ENCODE assay signal across 9 mouse cellular contexts in genomic region chr19:23146409-23146861, GRCm38 (mm10). TPM values are rescaled to one million over a fixed set of nuclear protein-coding genes. Genes with fewer than 3 reads are reported as not detected.
A peak's percentile ranks its signal among the peaks of the same experiment; 100 is the strongest.
DNase-seq lines count a peak whose midpoint lies in the region; ATAC-seq and TF ChIP-seq lines count a peak whose summit lies in the region.
"Had no signal": no experiment of that assay in that cellular context is flagged by ENCODE, and none has a peak within 500 bp of the region (broad histone marks: within the 10 kb centered on the region; RNA-seq: fewer than 3 reads in every experiment).

No protein-coding gene starts in this region.

- peak; percentile 23; the same call in 1 of the 2 replicates for ATAC-seq in midbrain, embryonic 16.5 days
- ATAC-seq in midbrain, embryonic 13.5 days = no peak

- no peaks in the 10 kb centered on the region for H3K9me3 ChIP-seq in midbrain, embryonic 16.5 days (replicated peaks; ENCODE audit: control insufficient read depth, low read length, poor library complexity, severe bottlenecking)
- H3K9me3 ChIP-seq in midbrain, embryonic 13.5 days = no peaks in the 10 kb centered on the region
- H3K9me3 ChIP-seq: heart, embryonic 15.5 days had no signal

- H3K4me3 ChIP-seq in midbrain, embryonic 16.5 days (ENCODE audit: low read depth, low read length) = no peak overlapping the region
- no peak overlapping the region for H3K4me3 ChIP-seq in midbrain, embryonic 13.5 days (replicated peaks)
- peak overlapping the region; percentile 96 for H3K4me3 ChIP-seq in layer of hippocampus, adult 2 months
- H3K4me3 ChIP-seq: heart, embryonic 15.5 days had no signal

- no peaks in the 10 kb centered on the region for H3K36me3 ChIP-seq in midbrain, embryonic 16.5 days (ENCODE audit: control insufficient read depth, insufficient read depth, low read length)
- no peaks in the 10 kb centered on the region for H3K36me3 ChIP-seq in midbrain, embryonic 13.5 days
- H3K36me3 ChIP-seq: heart, embryonic 15.5 days had no signal

- H3K27ac ChIP-seq in midbrain, embryonic 16.5 days (ENCODE audit: low read length) = peak overlapping the region; percentile 48; the same call in 1 of the 2 replicates
- no peak overlapping the region for H3K27ac ChIP-seq in midbrain, embryonic 13.5 days
- peak overlapping the region; percentile 100 for H3K27ac ChIP-seq in layer of hippocampus, adult 2 months
- H3K27ac ChIP-seq: heart, embryonic 15.5 days had no signal

- whole genome bisulfite sequencing in midbrain, embryonic 16.5 days = 73% methylated on average over 12 of the region's 12 CpGs
- 68% methylated on average over 12 of the region's 12 CpGs for WGBS in midbrain, embryonic 13.5 days

- H3K4me1 ChIP-seq in midbrain, embryonic 16.5 days (ENCODE audit: control insufficient read depth, insufficient read depth, low read length) = peaks cover 9% of the 10 kb centered on the region
- H3K4me1 ChIP-seq in midbrain, embryonic 13.5 days (replicated peaks) = peaks cover 16% of the 10 kb centered on the region

- H3K9ac ChIP-seq in midbrain, embryonic 16.5 days (ENCODE audit: low read depth, low read length) = no peak overlapping the region
- no peak overlapping the region for H3K9ac ChIP-seq in midbrain, embryonic 13.5 days (replicated peaks)
- H3K9ac ChIP-seq: heart, embryonic 15.5 days had no signal

- no peak overlapping the region for H3K4me2 ChIP-seq in midbrain, embryonic 16.5 days (ENCODE audit: low read length)
- H3K4me2 ChIP-seq in midbrain, embryonic 13.5 days (replicated peaks) = no peak overlapping the region
- H3K4me2 ChIP-seq: heart, embryonic 15.5 days had no signal

- peaks cover 6% of the 10 kb centered on the region for H3K27me3 ChIP-seq in midbrain, embryonic 16.5 days (ENCODE audit: control insufficient read depth, insufficient read depth, low read depth, low read length)
- peaks cover 35% of the 10 kb centered on the region for H3K27me3 ChIP-seq in midbrain, embryonic 13.5 days
- H3K27me3 ChIP-seq: heart, embryonic 15.5 days had no signal

- TF ChIP-seq CTCF in layer of hippocampus, adult 2 months (conservative IDR thresholded peaks at IDR 0.05) = no peak

- peak; percentile 73 for DNase-seq in cerebellum, adult 11-12 months
- no peak for DNase-seq in cerebellum, adult 8-10 months
- peak; percentile 74 to 90 for DNase-seq in layer of hippocampus, adult 2 months (ENCODE audit: low spot score in 2 of 2)
- DNase-seq in right cerebral cortex, postnatal 36 days (ENCODE audit: low spot score in 2 of 2) = peak; percentile 54 to 78
- no peak for DNase-seq in kidney, adult 8-10 months
- DNase-seq in kidney, adult 11 months = no peak

RNA-seq across cellular contexts. Expression of gene Klf9, which starts 5.4 kb away (rescaled TPM):
- polyA plus RNA-seq in midbrain, embryonic 16.5 days (2015; fragmentation: Nextera tagmentation; extraction: Ambion mirVana) = 2.3 and 3.1 TPM in 2 replicates
- polyA plus RNA-seq in midbrain, embryonic 13.5 days (2015; fragmentation: Nextera tagmentation; extraction: Ambion mirVana) = 0.89 and 1.0 TPM in 2 replicates
- total RNA-seq in layer of hippocampus, adult 2 months (2021) = 100 to 1,000 TPM; 176 to 178 TPM

Comparison
In these comparisons a context has a peak if more than half of its experiments do, and no peak if none do; other contexts are left out.
1. DNase-seq: peak in cerebellum, adult 11-12 months (single experiment), layer of hippocampus, adult 2 months (2 of 2) and right cerebral cortex, postnatal 36 days (2 of 2); none in cerebellum, adult 8-10 months (single experiment), kidney, adult 8-10 months (0 of 2) and kidney, adult 11 months (single experiment).